Mouse (Mus musculus) c-Kit-positive CD71-negative TER-119-negative erythroid progenitor cells, embryonic 14.5 days (primary cell): Measurements from ENCODE around the gene Glt6d1.
"Not testable (repeated sequence)": the region's sequence is repeated elsewhere in the genome, so short reads cannot be mapped to it uniquely, and the experiment has no call there.

Source experiments
- DNase-seq: peaks from one replicate; pipeline ENCODE4 v3.0.0-alpha.2; 2013; ENCODE audit warnings: low read depth

The Glt6d1 gene

DNA sequence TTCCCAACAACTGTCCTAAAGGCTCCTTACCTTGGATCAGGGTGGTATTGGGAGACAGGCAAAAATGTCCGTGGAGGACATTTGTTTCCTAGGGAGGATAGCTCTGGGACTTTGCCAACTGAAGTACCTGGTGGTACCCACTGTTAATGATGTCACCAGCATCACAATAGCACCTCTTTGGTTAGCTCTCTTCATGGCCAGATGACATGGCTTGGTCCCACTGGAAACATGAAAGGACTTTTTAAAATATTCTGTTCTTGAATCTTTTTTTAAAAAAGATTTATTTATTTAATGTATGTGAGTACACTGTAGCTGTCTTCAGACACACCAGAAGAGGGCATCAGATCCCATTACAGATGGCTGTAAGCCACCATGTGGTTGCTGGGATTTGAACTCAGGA lies at the start of gene Glt6d1:
Glt6d1 (minus strand) TSS at position 101 of the 400 bp plus-strand sequence.
- not testable (repeated sequence) for DNase-seq

DNA sequence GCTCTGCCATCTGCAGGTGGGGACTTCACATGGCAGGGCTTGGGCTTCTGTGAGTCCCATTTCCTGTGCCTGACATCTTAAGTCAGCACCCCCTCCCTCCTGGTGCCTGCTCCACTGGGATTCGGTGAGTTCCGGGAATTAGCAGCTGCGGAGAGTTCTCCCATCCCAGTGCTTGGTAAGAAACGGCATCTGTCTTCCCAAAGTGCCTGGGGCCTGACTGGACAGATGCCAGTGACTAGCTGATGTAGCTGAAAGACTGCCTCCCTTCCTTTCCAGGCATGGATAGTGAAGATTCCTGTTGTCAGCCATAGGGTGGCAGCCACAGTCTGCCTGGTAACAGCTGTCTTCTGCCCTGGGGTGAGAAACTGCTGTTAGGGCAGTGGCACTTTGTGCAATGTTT lies 49.8 kb upstream of the Glt6d1 start:
- no peak for DNase-seq

DNA sequence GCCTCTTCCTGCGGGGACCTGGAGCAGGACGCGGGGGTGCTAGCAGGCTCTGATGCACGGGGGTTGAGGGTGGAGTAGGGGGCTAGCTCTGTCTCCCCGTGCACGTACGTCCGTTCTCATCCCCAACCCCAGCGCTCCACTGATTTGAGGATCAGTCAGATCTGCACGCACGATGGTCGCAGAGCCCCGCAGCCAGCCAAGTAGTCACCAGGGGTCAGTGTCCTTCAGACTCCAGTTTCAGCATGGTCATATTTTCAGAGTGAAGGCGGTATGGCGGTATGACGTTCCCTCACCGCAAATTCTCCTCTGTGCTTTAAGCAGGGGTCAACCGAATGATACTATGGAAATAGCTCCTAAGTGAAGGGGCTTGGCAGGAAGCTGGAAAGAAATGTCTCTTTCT lies 48.6 kb upstream of the Glt6d1 start:
- DNase-seq: no peak

DNA sequence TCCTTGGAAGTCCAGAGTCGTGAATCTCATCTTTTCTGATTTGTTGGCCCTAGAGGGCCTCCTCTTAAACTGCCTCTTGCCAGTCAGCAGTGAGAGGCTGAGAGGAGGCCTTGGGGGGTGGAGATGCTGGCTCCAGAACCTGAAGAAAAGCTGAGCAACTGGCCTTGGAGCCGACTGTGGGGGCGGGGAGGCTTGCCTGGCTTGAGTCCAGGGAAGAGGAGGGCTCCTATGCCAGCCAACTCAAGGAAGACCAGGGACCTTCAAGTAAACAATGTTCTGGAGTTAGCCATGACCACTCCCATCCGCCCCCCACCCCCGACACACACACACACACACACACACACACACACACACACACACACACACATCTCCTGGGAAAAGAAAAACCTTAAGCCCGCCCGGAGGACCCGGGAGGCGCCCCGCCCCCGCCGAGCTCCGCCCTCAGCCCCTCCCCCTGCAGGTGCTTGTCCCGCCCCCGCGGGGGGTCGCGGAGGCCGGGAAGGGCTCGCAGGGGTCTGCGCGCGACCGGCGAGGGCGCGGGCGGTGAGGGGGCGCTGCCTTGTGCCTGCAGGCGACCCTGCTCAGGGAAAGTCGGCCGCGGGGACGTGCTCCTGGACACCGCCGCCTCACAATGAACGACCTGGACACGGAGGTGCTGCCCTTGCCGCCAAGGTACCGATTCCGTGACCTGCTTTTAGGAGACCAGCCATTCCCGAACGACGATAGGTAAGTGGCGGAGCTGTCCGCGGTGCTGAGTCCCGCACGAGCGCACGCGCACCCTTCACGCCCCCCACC lies 47.9 kb upstream of the Glt6d1 start, which contains the start of gene Kcnt1:
Kcnt1 (plus strand) TSS at position 398 of the 795 bp plus-strand sequence.
- no peak for DNase-seq

DNA sequence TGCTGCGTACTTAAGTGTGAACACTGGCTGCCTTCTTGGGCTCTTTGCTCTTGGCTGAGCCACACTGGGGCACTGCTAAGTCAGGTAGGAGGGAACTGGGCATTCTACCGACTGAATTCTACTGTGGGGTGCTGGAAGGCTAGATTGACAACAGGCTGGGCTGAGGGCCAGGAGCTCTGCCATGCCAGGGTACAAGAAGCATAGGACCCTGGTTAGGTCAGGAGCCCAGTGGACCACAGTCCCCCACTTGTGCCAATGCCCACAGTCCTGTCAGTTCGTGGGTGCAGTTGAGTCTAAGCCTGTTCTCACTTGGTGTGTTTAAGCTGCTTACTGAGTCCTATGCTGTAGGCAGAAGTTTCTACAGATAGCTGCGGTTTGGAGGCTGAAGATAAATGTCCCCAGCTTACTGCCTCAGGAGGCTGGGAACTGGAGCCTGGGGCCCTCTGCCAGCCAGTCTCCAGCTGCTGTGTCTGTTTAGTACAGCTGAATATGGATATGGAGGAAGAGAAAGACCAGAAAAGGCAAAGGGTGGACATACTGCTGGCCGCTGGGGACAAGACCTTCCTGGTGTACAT lies 47.1 kb upstream of the Glt6d1 start:
- DNase-seq: no peak

DNA sequence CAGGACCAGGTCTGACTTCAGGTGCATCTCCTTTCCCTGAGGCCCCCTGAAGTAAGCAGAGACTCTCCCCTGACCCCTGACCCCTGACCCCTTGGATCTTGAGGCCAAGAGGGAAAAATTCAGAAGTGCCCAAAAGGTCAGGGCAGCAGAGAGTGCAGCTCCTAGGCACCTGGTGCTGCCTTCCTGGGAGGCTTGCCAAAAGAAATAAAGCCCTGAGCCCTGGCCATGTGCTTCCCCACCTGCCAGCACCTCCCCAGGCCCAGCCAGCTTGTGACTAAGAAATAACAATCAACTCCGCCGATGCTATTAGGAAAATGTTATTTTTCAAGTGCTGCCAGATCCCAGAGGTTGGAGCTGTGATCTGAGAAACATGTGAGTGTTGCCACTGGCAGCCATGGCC lies 46.4 kb upstream of the Glt6d1 start:
- DNase-seq: no peak

DNA sequence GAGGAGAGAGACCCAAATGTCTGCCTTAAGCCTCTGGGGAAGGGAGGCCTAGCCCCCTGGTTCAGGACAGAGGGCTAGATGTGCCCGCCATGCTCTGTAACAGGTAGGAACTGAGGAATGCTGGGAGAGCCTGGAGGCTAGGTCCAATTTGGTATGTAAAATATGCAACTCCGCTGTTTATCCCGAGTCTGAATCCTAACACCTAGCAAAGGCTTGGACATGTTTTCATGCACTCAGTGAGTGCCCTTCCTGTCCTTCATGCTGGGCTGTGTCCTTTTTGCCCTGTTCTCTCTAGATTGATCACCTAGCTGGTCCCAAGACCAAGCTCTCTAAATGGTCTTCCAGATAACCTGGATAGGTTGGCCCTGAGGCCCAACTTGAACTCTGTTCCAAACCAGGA lies 44.2 kb upstream of the Glt6d1 start:
- no peak for DNase-seq

DNA sequence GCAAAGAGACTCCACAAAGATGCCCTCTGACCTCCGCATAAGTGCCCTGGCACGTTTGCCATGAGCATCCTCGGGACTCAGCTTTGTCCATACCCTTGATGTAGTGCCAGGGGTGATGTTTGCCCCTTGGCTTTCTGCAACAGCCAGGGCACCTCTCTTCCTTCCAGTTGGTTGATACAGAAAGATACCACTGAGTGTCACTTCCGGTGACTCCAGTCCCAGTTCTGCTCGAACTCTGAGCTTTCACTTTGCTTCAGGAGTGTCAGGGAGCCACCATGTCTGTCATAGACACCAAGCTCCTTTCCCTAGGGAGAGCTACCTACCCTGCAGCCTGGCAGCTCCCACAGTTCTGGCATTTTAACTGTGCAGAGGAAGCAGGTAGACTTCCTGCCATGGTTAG lies 38.4 kb upstream of the Glt6d1 start:
- no peak for DNase-seq

DNA sequence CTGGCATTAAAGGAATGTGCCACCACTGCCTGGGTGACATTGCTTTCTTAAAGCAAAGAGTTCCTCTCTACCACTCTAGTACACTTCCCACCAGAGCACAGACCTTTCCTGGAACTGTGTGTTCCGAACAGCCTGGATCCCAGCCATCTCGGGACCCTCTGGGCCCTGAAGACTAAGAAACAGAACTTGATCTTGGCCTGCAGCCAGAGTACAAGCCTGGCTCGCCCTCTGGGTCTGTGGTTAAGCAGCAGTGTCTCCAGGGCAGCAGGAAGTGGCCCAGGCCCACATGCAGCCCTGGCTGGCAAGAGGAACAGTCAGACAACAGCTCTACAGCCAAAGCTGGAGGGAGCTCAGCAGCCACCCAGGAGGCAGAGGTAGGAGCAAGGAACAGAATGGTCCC lies 37.0 kb upstream of the Glt6d1 start:
- DNase-seq: no peak

DNA sequence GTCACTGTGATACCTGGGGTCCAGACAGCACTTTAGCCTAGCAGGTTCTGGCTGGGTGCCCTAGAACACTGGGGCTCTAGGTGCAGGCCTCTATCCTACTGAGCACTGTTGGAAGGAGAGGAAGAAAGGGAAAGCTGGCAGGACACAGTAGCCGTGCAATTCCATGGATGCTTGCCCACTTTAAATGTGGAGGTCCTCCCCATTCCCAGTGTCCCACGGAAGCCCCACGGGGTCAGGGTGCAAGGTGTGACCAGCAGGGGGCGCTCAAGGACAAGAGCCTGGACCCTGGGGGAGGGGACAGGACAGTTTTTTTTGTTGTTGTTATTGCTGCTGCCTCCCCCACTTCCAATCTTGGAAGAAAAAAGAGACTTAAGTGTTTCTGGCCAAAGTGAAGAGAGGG lies 34.7 kb upstream of the Glt6d1 start:
- DNase-seq: peak; percentile 16

DNA sequence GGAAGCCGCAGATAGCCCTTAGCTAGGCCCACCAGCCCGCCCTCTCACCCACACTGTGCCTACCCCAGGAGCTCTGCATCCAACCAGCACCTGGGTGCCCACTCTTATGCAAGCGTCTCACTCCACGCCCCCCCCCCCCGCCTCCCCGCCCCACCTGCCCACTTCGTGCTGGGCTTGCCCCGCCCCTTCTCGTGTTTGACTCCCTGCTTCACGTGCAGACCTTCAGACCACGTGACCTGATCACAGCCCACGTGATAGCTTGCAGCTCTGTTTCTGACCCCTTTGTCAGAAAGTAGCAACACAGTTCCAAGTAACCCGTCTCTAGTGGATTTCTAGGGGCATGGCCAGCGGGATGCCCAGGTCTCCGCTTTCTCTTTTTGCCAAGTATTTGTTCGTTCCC lies 31.6 kb upstream of the Glt6d1 start, which contains the start of gene Sohlh1:
Sohlh1 (minus strand) TSS at position 23 of the 400 bp plus-strand sequence.
- DNase-seq: no peak

DNA sequence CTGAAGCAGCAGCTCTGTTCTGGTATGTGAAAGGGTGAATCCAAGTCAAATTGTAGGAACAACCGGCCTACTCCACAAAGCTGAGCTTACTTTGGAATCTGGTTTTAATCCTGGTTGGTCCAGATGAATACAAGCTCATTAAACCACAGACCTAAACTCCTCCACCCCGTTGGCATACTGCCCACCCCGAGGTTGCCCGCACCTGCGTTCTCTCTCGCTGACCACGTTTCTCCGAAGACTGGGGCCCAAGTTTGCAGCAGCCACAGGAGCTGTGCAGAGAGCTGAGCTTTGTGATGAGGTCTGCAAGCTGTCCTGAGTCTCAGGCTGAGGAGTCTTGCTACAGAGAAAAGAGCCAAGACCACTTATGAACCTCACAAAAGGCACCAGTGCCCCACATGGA lies 30.9 kb upstream of the Glt6d1 start:
- no peak for DNase-seq

DNA sequence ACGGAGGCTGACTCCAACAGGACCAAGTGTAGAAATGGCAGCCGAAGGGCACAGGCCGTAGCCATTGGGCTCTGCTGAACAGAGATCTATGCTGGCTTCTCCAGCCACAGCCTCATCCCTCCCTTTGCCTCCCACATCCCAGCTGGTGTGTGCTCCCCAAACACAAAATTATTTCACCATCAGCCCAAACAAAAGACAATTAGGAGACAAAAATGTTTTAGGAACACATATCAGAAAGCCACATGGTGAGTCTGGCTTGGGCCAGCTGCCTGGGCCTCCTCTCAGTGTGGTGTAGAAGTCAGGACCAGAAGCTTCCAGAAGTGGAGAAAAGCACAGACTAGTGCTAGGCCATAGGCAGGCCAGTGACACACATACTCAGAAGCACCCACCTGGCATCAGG lies 28.4 kb upstream of the Glt6d1 start:
- DNase-seq: no peak

DNA sequence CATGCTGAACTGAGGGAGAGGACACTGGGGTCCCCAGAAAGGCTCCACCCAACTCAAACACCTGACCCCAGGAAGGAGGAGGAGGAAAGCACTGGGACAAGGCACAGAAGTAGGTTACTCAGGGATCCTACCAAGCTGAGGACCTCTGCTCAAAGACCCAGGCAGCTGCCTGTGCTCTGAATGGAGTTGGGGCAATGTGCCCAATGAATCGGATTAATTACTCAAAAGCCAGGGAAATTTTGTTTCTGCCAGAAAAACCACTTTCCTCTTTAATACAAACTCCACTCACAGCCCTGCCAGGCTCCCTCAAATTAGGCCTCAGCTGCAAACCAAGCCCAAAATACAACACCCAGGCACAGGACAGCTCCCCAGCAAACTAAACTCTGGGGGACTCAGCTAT lies 27.1 kb upstream of the Glt6d1 start:
- DNase-seq: no peak

DNA sequence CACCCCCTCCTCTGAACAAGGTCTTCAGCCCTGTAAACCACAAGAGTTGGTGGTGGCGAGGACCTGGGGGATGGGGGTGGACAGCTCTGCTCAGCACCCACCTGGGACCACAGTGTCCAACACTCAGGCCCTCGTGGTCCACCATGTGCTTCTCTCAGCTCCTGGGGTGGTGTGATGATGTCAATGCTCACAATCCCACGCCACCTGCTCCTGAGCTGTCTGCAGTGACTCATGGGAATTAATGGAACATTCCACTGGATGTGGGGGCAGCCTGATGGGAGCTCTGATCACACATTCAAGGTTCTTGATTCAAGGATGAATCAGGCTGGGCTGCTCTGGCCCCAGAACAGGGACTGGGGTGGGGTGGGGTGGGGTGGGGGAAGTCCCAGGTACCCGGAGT lies 26.5 kb upstream of the Glt6d1 start:
- DNase-seq: no peak

DNA sequence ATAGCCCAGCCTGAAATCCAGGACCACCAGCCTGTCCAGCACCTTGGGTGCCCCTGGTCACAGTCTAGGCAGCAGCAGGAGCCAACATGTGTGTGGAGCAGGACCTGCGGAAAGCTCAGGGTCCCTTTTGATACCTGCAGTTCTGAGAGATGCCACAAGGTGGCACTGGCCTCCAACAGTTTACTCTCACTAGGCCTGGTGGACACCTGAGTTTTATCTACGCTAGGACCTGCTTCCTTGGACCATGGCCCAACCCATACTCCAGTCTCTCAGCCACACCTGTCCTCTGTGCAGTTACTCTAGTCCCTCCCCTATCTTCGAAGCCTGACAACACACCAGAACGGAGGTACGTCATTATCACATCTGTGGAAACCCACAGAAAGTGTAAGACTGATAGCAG lies 20.6 kb upstream of the Glt6d1 start:
- DNase-seq: peak; percentile 46

DNA sequence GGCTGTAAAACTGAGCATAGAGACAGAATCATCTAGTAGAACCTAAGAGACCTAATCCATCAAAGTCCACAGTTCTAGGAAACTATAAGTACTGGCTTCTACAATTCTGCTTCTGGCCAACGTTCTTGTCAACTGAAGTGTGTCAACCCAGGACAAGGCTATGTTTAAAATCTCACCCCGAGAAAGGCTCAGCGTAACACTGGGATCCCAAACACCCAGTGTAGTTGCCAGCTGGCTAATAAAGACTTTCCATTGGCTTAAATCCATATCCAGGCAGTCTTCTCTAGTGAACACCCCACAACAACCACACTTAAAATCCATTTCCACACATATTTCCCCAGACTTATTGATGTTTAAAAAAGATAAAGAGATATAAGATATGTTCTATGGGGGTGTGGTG lies 15.1 kb upstream of the Glt6d1 start:
- no peak for DNase-seq

DNA sequence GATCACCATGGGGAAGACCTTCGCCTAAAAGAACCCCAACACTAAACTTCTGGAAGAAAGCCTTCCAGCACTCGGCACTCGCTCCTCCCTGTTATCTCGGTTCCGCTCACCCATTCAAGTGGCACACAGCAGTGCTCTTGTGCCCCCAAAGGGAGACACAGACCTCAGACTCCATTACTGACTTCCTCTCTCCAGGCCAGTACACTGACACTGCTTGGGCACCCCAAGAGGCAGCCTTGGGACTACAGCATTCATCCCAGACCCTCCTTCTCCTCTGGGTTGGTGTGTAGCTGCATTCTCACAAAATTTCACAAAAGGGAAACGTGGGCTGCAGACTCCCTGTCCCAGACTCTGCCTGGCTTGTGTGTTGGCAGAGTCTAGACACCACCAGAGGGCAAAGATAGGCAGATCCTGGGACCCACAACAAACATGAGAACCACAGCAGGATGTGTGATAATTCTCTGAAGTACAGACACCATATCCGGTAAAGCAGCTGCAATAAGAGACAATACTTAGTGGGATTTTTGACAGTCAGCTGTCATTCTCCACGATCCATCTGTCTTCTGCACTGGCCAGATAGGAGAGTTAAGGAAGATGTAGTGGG lies 12.8 kb upstream of the Glt6d1 start:
- no peak for DNase-seq

DNA sequence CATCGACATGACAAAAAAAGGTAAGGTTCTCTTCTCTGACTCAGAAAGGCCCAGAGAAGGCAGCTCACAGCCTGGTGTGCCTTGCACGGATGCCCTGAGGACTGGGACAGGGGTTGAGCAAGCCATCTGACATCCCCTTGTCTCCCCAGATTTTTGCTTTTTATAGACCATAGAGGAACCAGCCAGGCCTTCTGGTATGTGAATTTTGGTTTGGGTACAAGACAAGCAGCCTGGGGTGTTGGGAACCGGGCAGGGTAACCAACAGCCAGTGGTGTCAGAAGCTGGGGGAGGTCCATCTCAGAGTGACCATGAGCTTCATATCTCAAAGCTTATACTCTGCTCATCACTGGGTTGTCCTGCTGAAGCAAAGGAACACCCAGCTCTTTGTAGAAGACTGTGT lies 9.1 kb upstream of the Glt6d1 start:
- no peak for DNase-seq

DNA sequence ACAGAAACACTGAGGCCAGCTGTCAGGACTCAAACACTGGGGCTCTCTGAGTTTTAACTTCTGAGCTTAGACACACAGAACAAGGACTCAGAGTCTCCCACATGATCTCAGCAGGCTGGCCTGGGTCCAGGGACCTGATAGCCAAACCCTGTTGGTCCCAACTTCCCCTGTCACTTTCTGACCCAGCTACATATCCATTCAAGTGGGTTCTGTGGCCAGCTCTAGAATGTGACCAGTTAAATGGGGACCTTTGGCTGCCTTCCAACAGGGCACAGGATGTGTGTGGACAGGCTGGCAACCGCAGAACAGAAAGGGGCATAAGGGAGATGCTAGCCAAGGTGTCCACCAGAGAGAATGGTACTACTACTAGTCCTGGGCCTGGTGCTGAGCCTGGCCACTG lies 7.2 kb upstream of the Glt6d1 start, which contains the start of gene Lcn9:
Lcn9 (plus strand) TSS at position 348 of the 400 bp plus-strand sequence.
- DNase-seq: no peak

DNA sequence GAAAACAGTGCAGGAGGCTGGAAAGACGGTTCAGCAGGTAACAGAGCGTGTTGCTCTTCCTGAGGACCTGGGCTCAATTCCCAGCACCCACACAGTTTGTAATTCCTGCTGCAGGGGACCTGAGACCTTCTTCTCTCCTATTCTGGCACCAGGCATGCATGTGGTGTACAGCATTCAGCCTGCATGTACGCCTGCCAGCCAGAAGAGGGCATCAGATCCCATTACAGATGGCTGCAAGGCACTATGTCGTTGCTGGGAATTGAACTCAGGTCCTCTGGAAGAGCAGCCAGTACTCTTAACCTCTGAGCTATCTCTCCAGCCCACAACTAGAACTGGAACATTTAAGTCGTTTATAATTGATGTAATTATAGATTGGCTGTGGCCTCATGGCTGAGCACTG lies 2.3 kb downstream of the Glt6d1 start:
- no peak for DNase-seq

DNA sequence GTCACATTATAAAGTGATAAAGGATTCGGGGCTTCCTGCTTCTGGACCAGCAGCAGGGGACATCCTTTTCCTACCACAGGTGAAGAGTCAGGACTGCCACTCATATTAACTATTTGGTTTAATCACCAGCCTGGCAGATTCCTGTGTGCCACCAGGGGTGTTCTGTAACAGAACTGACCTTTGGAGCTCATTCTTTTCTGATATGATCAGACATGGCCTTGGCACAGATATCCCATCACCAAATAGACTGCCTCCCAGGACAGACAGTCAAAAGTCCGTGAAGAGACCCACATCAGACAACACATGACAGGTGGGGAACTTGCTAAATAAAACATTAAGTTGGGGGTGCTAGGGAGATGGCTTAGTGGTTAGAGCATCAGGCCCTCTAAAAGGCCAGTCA lies 3.9 kb downstream of the Glt6d1 start:
- no peak for DNase-seq

DNA sequence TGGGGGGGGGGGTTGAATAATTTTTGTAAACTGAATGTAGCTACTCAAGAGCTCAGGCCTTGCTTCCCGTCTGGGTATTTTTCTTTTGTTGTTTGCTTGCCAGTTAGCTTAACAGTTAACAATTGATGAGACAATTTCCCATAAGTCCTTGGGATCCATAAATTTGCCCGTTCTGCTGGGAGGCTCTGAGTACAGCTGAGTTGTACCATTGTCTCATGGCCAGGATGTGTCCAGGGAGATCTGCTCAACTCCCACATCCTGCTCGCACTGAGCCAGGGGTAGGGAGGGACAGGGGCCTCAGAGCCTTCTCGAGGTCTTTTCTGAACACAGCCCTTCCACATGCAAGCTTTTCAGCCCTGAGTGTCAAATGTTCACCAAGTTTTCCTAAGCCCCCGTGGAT lies 17.6 kb downstream of the Glt6d1 start:
- no peak for DNase-seq
